Mouse (Mus musculus) thymus, postnatal 36 days (tissue): ENCODE measurements around the gene Satb1.
A peak's percentile ranks its signal among the peaks of the same experiment; 100 is the strongest.

Experiments used
- DNase-seq, 2 experiments: peaks; one replicate each; pipeline ENCODE4 v3.0.0; 2022; ENCODE audit warnings: mixed read lengths in 2 of 2

Gene Satb1

DNA sequence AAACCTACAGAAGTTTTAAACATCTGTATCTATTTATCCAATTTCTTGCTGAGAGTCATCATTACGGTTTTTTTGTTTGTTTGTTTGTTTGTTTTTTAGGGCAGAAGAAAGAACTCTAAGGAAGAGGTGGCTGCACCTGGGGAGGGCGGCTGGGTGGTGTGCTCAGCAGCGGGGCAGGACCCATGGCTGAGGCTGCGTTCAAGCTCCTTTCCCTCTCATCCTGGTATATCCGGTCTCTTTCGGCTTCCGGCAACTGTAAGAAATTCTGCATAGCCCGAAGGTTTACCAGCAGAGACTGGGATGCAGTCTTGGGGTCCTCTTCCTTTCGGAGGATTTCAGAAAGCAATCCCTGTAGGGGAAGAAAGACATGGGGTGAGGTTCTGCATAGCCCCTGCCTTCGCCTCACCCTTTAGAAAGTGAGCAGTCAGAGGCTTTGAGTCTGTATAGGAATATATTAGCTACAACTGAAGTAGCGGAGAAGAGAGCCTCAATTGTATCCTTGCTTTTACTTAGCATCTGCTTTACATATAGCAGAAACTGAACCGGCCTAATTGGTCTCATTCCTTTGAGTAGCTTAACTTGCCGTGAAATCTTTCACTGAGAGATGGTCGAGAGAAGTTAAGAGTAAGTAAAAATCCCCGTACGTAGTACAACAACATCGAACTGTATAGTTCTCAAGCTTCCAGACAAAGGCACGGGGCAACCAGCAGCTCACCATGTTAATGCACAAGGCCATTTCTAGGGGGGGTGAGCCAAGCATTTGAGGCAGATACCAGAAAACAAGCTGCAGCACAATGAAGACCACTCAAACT, 57.8 kb downstream of the Satb1 start:
- no peak for DNase-seq

DNA sequence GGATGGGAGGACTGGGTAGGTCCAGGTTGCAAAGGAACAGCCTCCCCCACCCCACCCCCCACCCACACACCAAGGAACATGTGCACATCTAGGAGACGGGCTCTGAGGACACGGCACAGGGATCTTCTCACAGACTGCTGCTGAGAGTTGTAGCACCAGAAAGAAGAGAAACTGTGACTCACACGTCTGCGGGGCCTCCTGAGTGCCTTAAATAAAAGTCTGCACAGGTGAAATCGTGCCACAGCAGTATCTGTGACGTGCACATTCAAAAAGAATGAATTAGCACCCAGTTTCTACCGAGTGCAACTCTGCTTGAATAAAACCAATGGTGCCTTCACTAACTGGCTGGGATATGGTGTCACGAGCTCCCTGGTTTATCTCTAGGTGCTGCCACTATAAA, 69.5 kb downstream of the Satb1 start:
- no peak for DNase-seq

DNA sequence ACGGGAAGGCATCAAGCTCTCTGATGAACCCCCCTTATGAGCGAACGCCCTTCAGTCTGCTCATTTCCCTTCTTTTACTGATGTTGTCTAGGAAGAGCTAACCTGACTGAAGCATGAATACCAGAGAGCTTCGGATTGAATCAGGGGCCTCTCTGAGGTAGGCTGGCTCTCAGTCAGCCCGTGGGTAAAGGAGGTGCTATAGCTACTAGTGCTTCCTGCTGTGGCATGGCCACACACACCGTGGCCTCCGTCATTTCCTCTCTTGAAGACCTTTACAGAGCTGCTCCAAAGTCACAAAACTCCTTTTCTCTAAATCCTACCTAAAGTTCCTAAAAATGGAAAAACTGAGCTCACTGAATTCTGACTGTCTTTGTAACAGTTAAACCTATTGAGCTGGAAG, 70.6 kb downstream of the Satb1 start:
- DNase-seq: no peak

DNA sequence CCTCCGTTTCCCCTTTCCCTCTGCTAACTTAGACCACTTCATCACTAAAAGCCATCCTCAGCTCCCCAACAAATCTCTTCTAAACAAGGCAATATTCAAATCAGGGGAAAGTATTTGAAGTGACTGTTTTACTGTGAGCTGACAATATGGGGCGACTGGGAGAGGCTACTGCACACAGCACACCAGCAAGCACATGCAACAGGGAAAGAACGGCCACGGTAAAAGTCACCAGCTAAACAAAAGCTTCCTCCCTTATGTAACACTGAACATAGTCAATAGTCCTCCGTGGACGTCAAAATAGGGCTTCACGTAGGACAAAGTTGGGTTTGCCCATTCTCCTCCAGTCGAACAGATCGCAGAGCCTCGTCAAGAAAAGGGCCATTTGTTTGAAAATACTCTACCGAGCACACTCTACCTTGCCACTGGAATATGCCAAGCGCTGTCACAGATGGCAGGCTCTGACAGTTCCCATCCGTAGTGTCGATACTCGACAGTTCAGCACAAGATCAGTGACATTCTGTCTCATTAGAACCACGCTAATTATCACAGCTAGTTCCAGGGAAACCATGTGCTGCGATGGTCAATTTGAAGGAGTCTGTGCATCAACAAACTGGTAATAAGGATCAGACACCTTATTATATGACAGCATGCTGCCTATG, 72.0 kb downstream of the Satb1 start:
- no peak for DNase-seq

DNA sequence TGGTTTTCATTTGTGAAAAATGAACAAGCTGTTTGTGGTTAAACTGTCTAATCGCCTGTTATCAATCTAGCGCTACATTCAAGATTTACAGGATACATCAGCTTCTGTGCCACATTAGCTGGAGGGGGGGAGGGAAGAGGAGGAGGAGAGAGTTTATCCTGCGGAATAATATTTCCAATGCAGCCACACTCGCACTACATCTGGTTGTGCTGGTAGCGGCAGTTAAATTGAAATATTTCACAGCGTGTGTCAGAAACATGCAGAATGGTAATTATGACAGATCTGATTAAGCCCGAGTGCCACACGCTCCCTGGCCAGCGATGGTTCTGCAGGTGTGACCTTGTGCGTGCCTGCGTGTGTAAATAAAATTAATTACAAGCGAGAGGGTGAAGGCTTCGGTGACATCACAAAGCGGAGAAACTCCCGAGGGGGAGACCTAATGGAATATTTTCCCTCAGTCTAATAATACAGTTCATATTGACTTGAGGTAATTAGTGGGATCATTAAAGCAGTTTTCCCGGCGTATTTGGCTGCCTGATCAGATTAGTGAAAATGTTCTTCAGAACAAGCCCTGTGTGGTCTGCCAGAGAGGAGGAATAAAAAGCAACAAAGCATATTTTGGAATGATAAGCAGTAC, 72.7 kb downstream of the Satb1 start:
- DNase-seq: no peak

DNA sequence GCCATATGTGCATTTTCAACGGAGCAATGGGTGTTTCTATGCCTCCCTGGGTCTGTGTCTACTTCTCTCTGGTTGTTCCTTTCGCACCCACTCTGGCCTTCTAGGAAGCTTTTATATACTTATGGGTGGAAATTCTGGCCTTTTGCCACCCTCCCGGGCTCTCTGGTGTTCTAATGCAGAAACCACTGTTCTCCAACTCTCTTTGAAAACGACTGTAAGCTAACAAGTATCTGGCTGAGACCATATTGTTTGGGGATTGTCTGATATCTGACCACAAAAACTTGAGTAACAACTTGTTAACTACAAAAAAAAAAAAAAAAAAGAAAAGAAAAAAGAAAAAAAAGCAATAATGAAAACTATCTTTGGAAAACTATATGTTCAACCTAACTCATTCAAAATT, 73.6 kb downstream of the Satb1 start:
- DNase-seq: no peak

DNA sequence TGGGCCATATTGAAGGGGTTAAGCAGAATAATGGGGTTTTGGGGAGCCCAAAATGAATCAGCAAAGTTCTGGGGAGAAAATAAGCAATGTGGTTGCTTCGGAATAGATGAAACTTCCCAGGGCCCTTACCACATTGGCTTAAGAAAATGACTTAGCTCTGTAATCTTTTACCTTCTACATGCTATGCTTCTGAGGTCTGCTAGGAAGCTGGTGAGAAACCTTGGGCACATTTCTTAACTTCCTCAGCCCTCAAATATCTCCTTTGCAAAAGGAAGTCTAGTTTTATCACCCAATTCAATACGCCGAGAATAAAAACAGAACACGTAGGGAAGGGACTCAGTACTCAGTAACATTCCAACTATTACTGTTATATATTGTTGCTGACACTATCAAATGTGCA, 80.9 kb downstream of the Satb1 start:
- no peak for DNase-seq

DNA sequence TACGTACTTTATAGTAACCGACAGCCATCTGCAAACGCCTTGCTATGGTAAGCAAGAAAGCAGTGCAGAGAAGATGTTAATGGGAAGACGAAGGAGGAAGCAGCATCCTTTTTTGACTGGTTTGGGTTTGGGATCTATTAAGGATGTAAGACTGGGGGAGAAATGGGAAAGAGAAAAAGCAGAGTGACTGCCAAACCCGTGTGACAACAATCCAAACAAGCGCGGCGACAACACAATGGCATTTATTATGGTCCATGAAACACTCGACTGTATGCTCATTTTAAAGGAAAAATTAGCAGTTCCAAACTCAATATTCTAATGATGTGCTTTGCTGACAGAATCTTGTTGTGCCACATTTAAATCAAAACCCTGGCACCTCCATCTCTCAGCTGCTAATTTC, 85.9 kb downstream of the Satb1 start:
- no peak for DNase-seq

DNA sequence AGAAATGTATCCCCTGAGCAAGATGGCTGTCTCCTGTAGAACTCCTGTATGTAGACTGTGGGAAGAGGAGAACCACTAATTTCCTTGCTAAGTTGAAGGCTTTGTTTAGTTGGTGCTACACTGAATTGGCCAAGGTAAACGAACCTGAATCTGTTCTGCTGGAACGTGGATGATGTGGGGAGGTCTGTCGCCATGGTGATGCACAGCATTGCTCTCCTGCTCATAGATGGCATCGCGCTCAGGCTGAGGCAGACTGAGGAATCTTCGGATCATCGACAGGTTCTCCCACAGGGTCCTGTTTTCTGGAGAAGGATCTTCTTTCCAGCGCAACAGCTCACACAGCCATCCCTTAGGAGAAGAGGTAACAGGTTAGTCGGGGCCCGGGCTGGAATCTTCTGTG, 90.6 kb downstream of the Satb1 start:
- no peak for DNase-seq

DNA sequence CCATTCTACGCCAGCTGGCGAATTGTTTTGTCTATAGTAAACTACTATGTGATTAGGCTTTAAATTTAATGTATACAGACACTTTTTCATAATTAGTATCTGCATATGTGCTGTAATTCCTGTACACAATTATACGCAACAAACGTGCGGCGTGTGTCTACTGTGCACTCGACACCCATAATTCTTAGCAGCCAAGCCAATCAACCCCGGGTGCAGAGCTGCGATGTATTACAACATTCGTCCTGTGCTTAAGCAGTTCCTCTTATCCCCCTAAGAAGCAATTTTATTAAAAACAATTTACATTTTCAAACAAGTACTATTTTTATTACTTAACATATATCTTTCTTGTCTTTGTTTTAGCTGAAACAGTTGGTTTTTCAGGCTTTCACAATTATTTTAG, 92.0 kb downstream of the Satb1 start:
- DNase-seq: no peak

DNA sequence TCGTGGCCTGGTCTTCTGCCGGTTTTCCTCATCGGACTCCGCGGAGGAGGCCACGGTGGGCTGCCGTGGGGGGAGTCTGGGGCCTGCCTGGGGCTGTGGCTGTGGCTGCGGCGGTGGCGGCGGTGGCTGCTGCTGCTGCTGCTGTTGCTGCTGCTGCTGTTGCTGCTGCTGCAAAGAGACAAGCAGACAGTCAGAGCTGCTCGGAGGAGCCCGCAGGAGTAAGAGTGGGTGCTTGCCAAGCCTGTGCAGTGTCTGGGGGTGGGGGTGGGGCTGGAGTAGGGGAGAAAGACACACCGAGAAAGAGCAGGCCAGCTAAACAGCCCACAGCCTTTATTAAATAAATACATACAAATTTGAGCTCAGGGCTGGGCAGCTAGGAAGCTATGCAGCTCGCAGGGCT, 92.8 kb downstream of the Satb1 start:
- peak in 1 of 2 experiments; percentile 66 for DNase-seq

DNA sequence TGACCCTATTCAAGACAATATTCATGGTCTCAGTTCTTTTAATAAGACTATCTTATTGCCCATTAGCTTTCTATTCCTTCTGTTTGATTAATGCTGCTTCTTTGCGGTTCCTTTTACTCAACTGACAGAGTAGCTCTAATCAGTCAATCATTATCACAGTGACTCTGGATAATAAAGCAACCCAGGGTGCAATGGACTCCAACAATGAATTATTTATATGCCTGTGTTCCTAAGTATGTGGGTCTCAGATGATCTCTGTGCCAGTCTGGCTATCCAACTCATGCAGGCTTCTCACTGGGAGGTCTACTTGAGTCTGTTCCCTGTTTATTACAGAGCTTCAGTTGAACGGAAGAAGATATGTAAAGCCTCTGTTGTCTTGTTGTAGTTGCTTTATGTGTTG, 108.6 kb downstream of the Satb1 start:
- no peak for DNase-seq

DNA sequence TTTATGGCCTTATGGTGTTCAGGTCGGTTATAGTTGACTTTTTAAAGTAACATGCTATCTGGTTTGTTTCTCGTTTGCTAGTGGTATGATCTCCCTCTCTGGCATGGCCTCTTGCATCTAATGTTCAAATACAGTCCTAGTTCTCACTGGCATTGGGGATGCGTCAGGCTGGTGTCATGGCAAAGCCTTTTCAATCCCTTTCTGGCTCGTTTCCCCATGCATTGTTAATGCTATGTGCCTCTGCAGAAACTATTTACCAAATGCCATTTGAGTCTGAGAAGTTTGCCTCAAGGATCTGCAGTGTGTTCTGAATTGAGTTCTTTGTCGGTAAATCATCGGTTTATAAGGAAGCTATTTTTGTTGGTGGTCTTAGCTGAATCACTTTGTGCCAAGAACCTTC, 137.4 kb downstream of the Satb1 start:
- no peak for DNase-seq

DNA sequence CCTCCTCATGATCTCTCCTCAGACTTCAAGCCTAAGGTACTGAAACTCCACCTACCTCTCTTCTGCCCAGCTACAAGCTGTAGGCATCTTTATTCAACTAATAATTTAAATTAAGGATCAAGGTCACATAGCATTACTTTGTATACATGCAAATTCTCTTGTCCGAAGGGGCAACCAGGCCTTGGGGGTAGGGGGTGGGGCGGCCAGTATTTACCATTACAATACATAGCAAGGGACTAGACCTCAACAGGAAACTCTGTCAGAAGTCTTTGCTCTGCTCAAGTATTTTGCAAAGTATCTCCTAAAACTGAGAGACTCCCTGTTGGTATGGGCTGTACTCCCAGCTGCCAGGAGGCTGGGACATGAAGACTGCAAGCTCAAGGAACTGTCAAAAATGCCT, 137.8 kb downstream of the Satb1 start:
- no peak for DNase-seq

DNA sequence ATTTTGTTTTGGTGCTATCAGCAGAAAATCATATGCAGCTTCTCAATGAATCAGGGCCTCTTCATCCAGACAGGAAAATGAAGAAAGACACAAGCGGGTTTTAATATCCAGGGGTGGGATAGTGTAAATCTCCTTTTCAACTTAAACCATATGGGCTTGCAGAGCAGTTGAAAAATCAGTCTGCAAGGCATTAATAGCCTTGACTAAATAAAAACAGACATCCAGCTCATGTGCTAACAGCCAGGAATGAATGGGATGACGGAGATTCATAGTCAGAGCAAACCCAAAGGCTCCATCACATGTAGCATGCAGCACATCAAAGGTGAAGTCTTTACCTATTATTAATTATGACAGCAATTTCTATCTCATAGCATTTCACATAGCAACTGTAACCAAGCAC, 142.6 kb downstream of the Satb1 start:
- DNase-seq: no peak

DNA sequence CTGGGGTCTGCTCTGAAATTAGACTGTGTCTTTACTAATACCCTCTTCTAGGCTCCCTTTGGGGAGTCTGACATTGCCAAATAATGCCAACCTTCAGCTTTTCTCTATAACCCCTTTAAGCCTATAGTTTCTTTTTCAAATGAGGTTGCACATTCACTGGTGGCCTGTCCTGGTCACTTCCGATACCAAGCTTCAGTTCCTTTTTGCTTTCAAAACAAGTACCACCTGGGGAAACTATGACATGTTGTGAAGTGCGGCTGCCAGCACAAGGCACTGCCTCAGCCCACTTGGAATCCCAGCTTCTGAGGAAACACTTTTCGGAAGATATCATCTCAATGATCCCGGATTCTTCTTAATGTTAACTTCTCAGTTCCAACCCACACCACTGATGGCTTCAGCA, 145.9 kb downstream of the Satb1 start:
- no peak for DNase-seq
